Mouse (Mus musculus) stomach, embryonic 14.5 days (tissue): ENCODE measurements around the gene Olfr288. TPM values are rescaled to one million over a fixed set of nuclear protein-coding genes. Genes with fewer than 3 reads are reported as not detected.

Experiments used
- polyA plus RNA-seq: library from polyadenylated mRNA; unstranded; fragments of >200 nt; fragmentation: Nextera tagmentation; extraction: Ambion mirVana; gene quantifications from 2 replicates; pipeline ENCODE4 v1.2.1, GENCODE M21; 2014

The Olfr288 gene
- polyA plus RNA-seq, 1 experiment from 2014 or later: not detected

Other genes with a start within 250 kb of the Olfr288 start
- 37.2 and 43.0 TPM in 2 replicates for gene Tmem106c, start 231.3 kb downstream of the Olfr288 start, polyA plus RNA-seq
- gene Col2a1, start 190.8 kb downstream of the Olfr288 start, polyA plus RNA-seq: 2.5 and 3.1 TPM in 2 replicates
- 29.6 and 33.7 TPM in 2 replicates for gene Pfkm, start 103.0 kb downstream of the Olfr288 start, polyA plus RNA-seq
- gene Senp1, start 101.8 kb downstream of the Olfr288 start, polyA plus RNA-seq: 35.5 and 35.8 TPM in 2 replicates
- 47.6 and 51.7 TPM in 2 replicates for gene Asb8, start 29.9 kb downstream of the Olfr288 start, polyA plus RNA-seq
- 1.8 and 2.4 TPM in 2 replicates for gene Ccdc184, start 28.4 kb downstream of the Olfr288 start, polyA plus RNA-seq
- gene Gm44579, start 25.4 kb upstream of the Olfr288 start, polyA plus RNA-seq: not detected in 2 replicates
- not detected in 2 replicates for gene Olfr287, start 25.5 kb upstream of the Olfr288 start, polyA plus RNA-seq
- not detected in 2 replicates for gene Olfr286, start 38.9 kb upstream of the Olfr288 start, polyA plus RNA-seq
- gene H1fnt, start 61.8 kb upstream of the Olfr288 start, polyA plus RNA-seq: not detected in 2 replicates
- gene Zfp641, start 100.6 kb upstream of the Olfr288 start, polyA plus RNA-seq: 0.74 and 0.87 TPM in 2 replicates
- gene Olfr285, start 121.8 kb upstream of the Olfr288 start, polyA plus RNA-seq: not detected in 2 replicates
- gene Olfr284, start 145.4 kb upstream of the Olfr288 start, polyA plus RNA-seq: not detected in 2 replicates
- not detected in 2 replicates for gene Olfr283, start 185.4 kb upstream of the Olfr288 start, polyA plus RNA-seq
- gene Olfr282, start 235.7 kb upstream of the Olfr288 start, polyA plus RNA-seq: not detected in 2 replicates